Mouse (Mus musculus): ENCODE measurements at regions not wholly inside any gene's neighbourhood (a gene's known extent, or its start where the extent isn't known, plus 50 kb on each side); places are given as distances from the start of the nearest gene placed in this dataset.

- no peak for DNase-seq (ENCODE audit: low read depth, low spot score)
These were observed 100.5 kb upstream of the Rxylt1 start for GRCm38 (mm10) chr10:122197703-122198102.

GRCm38 (mm10) chr10:122194139-122194538 lies 97.0 kb upstream of the Rxylt1 start:
- no peak for DNase-seq (ENCODE audit: low read depth, low spot score)

GRCm38 (mm10) chr10:122193343-122193742 lies 96.2 kb upstream of the Rxylt1 start:
- no peak for DNase-seq (ENCODE audit: low read depth, low spot score)

GRCm38 (mm10) chr10:122185152-122185745 lies 88.1 kb upstream of the Rxylt1 start:
- DNase-seq (ENCODE audit: low read depth, low spot score): no peak

DNA sequence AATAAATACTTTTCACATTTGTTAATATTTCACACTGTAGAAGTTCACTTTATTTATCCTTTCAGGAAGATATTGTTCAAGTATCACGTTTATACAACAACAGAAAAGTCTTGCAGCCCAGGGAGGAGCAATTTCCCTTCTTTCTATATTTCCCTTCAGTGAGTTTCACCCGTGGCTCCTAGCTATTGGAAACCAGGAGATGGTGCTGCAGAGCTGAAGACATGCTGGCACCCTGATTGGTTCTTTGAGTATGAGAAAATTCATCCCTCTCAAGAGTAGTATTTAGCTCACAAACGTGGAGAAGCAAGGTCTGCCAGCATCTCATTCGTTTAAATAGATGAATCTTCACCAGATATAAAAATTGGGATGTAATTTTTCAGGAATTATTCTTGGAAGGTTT lies 85.9 kb upstream of the Rxylt1 start:
- no peak for DNase-seq (ENCODE audit: low read depth, low spot score)

DNA sequence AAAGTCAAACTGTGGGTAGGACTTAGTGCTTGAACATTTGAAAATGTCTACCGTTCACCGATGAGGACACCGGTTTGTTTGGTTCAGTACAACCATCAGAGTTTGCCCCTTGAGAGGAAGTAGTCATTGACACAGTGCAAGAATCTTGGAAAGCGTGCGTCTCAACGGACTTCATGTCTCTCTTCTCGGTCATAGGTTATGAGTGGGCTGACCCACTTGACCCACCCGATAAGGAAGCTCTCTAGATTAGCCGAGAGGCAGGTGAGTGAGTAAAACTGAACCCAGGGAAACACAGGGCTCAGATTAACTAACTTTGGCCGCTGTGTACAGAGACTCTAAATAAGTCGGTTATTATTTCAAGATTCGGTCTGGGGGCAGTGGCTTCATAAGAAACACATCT lies 51.9 kb upstream of the Rxylt1 start:
- DNase-seq (ENCODE audit: low read depth, low spot score): no peak

DNA sequence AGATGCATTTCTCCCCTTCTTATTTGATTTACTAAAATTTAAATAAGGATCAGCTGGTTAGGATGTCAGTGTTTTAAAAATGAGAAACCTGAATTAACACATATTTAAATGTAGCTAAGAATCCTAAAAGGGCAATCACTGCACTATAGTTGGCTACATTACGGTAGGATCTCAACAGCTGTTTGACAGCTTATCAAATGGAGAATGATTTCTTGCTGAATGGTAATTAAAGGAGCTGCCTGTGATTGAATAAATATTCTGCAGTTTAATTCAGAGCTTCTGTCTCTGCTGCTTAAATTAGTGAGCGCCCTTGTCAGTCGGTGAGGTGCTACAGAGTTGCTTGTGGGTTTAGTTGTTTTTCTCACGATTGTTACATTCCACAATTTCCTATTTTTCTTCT lies 51.4 kb upstream of the Rxylt1 start:
- no peak for DNase-seq (ENCODE audit: low read depth, low spot score)
